Mouse (Mus musculus) neural tube, embryonic 15.5 days (tissue): ENCODE measurements around the gene Tbx4. TPM values are rescaled to one million over a fixed set of nuclear protein-coding genes. Genes with fewer than 3 reads are reported as not detected.
A peak's percentile ranks its signal among the peaks of the same experiment; 100 is the strongest.

Experiments used
- ATAC-seq: fragments of 200-750 bp; cut with Nextera tagmentation; 2 replicates; pipeline ENCODE4 v1.8.0; 2017; ENCODE audit warnings: mild to moderate bottlenecking, moderate TSS enrichment, moderate library complexity; ENCODE audit not compliant: low FRiP score
- H3K27ac ChIP-seq: fragments of 300-500 bp; sonication (generic); replicated peaks from 2 replicates; pipeline ENCODE4 v1.5.1; 2015; ENCODE audit warnings: mild to moderate bottlenecking, inconsistent platforms
- H3K27me3 ChIP-seq: fragments of 300-500 bp; sonication (generic); replicated peaks from 2 replicates; pipeline ENCODE4 v1.6.1; 2015; ENCODE audit warnings: inconsistent platforms
- H3K36me3 ChIP-seq: fragments of 300-500 bp; sonication (generic); 2 replicates; pipeline ENCODE4 v1.6.1; 2015; ENCODE audit warnings: inconsistent platforms
- H3K4me1 ChIP-seq: fragments of 300-500 bp; sonication (generic); 2 replicates; pipeline ENCODE4 v1.6.1; 2015; ENCODE audit warnings: inconsistent platforms
- H3K4me2 ChIP-seq: fragments of 300-500 bp; sonication (generic); 2 replicates; pipeline ENCODE4 v1.6.1; 2015; ENCODE audit warnings: inconsistent platforms, mild to moderate bottlenecking, moderate library complexity
- H3K4me3 ChIP-seq: fragments of 300-500 bp; sonication (generic); replicated peaks from 2 replicates; pipeline ENCODE4 v1.5.1; 2015; ENCODE audit warnings: mild to moderate bottlenecking, inconsistent platforms
- H3K9ac ChIP-seq: fragments of 300-500 bp; sonication (generic); replicated peaks from 2 replicates; pipeline ENCODE4 v1.6.1; 2015; ENCODE audit warnings: mild to moderate bottlenecking, inconsistent platforms
- H3K9me3 ChIP-seq: fragments of 300-500 bp; sonication (generic); replicated peaks from 2 replicates; pipeline ENCODE4 v1.6.1; 2016; ENCODE audit warnings: inconsistent platforms
- WGBS: fragments of 180-500 bp; shearing (Covaris S2); methylation state at CpG from one replicate; pipeline ENCODE4 v1.1.7; 2015; ENCODE audit warnings: mixed read lengths; 5-methylcytosine and 5-hydroxymethylcytosine counted together
- polyA plus RNA-seq: library from polyadenylated mRNA; unstranded; fragments of >200 nt; fragmentation: Nextera tagmentation; extraction: Ambion mirVana; gene quantifications from 2 replicates; pipeline ENCODE4 v1.2.1, GENCODE M21; 2015

The Tbx4 gene
- polyA plus RNA-seq, 1 experiment from 2014 or later = 0.29 TPM

GRCm38 (mm10) chr11:85864363-85864762 is 21.9 kb upstream of the Tbx4 start:
- Histone ChIP-seq H3K4me2 (no peak overlapping the region), H3K9ac (no peak overlapping the region), H3K9me3 (no peaks in the 10 kb centered on the region), H3K27me3 (no peaks in the 10 kb centered on the region), H3K27ac (no peak overlapping the region), H3K36me3 (no peaks in the 10 kb centered on the region), H3K4me3 (no peak overlapping the region), H3K4me1 (no peaks in the 10 kb centered on the region)
- ATAC-seq = no peak
- WGBS = 43% methylated on average over 7 of the region's 7 CpGs

GRCm38 (mm10) chr11:85876059-85876788 is 10.0 kb upstream of the Tbx4 start:
- no peak overlapping the region for H3K27ac ChIP-seq
- peaks cover 9% of the 10 kb centered on the region; the same call in 1 of the 2 replicates for H3K27me3 ChIP-seq
- WGBS = 44% methylated on average over 24 of the region's 24 CpGs
- H3K4me2 ChIP-seq = peak overlapping the region; percentile 36
- H3K9ac ChIP-seq = no peak overlapping the region
- no peak for ATAC-seq
- H3K36me3 ChIP-seq = no peaks in the 10 kb centered on the region
- no peaks in the 10 kb centered on the region for H3K4me1 ChIP-seq
- no peak overlapping the region for H3K4me3 ChIP-seq
- no peaks in the 10 kb centered on the region for H3K9me3 ChIP-seq

- H3K4me2 ChIP-seq = no peak overlapping the region
- no peaks in the 10 kb centered on the region for H3K36me3 ChIP-seq
- H3K27me3 ChIP-seq = peaks cover 83% of the 10 kb centered on the region
- no peak overlapping the region for H3K4me3 ChIP-seq
- H3K27ac ChIP-seq = no peak overlapping the region
- no peaks in the 10 kb centered on the region for H3K9me3 ChIP-seq
- WGBS = 55% methylated on average over 4 of the region's 4 CpGs
- no peak for ATAC-seq
- no peak overlapping the region for H3K9ac ChIP-seq
- H3K4me1 ChIP-seq = 0 out of 2 replicates have a peak, but pooled peaks cover 6% of the 10 kb centered on the region
These were observed 1.7 kb upstream of the Tbx4 start for GRCm38 (mm10) chr11:85884498-85884897.

DNA sequence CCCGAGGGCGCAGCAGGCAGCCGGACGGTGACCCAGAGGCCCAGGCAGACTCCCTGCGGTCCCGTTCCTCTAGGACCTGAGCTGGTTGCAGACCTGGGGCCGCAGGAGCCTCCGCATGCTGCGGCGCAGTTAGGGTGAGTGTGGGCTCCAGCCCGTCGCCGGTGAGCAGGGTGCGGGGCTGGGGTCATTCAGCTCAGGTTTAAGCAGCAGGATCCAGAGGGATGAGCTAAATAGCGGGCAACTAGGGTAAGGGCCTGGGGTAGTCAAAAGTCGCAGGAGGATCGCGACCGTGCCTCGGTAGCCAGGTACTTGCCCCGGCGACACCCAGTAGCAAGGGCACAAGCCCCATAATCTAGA is 185 bp downstream of the Tbx4 start:
- 4% methylated on average over 22 of the region's 22 CpGs for WGBS
- peaks cover 91% of the 10 kb centered on the region for H3K27me3 ChIP-seq
- H3K9ac ChIP-seq = no peak overlapping the region
- no peak overlapping the region for H3K4me3 ChIP-seq
- H3K4me2 ChIP-seq = no peak overlapping the region
- no peak for ATAC-seq
- no peak overlapping the region for H3K27ac ChIP-seq
- 0 out of 2 replicates have a peak, but pooled peaks cover 6% of the 10 kb centered on the region for H3K4me1 ChIP-seq
- H3K9me3 ChIP-seq = no peaks in the 10 kb centered on the region
- H3K36me3 ChIP-seq = no peaks in the 10 kb centered on the region

- H3K9ac ChIP-seq = no peak overlapping the region
- no peaks in the 10 kb centered on the region for H3K9me3 ChIP-seq
- H3K27me3 ChIP-seq = peaks cover 92% of the 10 kb centered on the region
- 24% methylated on average over 6 of the region's 6 CpGs for WGBS
- H3K4me1 ChIP-seq = 0 out of 2 replicates have a peak, but pooled peaks cover 6% of the 10 kb centered on the region
- no peak overlapping the region for H3K27ac ChIP-seq
- ATAC-seq = no peak
- H3K4me3 ChIP-seq = no peak overlapping the region
- H3K36me3 ChIP-seq = no peaks in the 10 kb centered on the region
- H3K4me2 ChIP-seq = no peak overlapping the region
These were observed 1.1 kb downstream of the Tbx4 start for GRCm38 (mm10) chr11:85887273-85887672.

- WGBS = 1% methylated on average over 17 of the region's 17 CpGs
- H3K4me1 ChIP-seq = 0 out of 2 replicates have a peak, but pooled peaks cover 6% of the 10 kb centered on the region
- ATAC-seq = no peak
- H3K4me2 ChIP-seq = no peak overlapping the region
- no peaks in the 10 kb centered on the region for H3K36me3 ChIP-seq
- H3K27ac ChIP-seq = no peak overlapping the region
- no peak overlapping the region for H3K9ac ChIP-seq
- H3K4me3 ChIP-seq = no peak overlapping the region
- H3K27me3 ChIP-seq = peaks cover 93% of the 10 kb centered on the region
- no peaks in the 10 kb centered on the region for H3K9me3 ChIP-seq
These were observed 1.7 kb downstream of the Tbx4 start for GRCm38 (mm10) chr11:85887801-85888450.

DNA sequence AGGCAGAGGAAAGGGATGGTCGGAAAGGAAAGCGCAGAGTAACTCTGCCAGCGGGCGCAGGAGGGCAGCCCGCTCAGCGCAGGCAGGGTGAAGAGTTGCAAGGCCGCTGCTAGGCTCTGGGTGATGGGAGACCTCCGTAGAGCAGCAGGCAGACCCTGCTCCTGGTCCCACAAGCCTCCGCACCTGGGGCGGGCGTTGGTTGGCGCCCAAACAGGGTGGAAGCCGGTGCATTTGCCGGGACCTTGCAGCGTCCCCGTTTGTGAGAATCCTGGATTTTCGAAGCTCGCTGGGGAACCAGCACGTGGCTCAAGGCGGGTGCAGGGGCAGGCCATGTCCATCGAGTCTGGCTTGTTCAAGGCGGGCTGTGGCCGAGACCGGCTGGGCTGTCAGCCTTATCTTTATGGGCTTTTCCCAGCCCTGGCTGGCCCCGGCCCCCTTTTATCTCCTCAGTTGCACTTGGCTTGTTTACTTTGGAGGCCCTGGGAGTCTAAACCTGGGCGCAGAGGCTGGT is 2.3 kb downstream of the Tbx4 start:
- Histone ChIP-seq H3K4me3 (no peak overlapping the region), H3K4me2 (no peak overlapping the region), H3K36me3 (no peaks in the 10 kb centered on the region), H3K27ac (no peak overlapping the region), H3K9ac (no peak overlapping the region), H3K27me3 (peaks cover 93% of the 10 kb centered on the region), H3K9me3 (no peaks in the 10 kb centered on the region), H3K4me1 (0 out of 2 replicates have a peak, but pooled peaks cover 6% of the 10 kb centered on the region)
- WGBS = 3% methylated on average over 26 of the region's 26 CpGs
- ATAC-seq = no peak

- Histone ChIP-seq H3K9ac (no peak overlapping the region), H3K4me1 (0 out of 2 replicates have a peak, but pooled peaks cover 6% of the 10 kb centered on the region), H3K27me3 (peaks cover 95% of the 10 kb centered on the region), H3K4me3 (no peak overlapping the region), H3K4me2 (no peak overlapping the region), H3K9me3 (no peaks in the 10 kb centered on the region), H3K27ac (no peak overlapping the region), H3K36me3 (no peaks in the 10 kb centered on the region)
- 24% methylated on average over 8 of the region's 8 CpGs for WGBS
- ATAC-seq = no peak
These were observed 3.0 kb downstream of the Tbx4 start for GRCm38 (mm10) chr11:85889056-85889729.

- H3K27ac ChIP-seq = no peak overlapping the region
- no peaks in the 10 kb centered on the region for H3K9me3 ChIP-seq
- H3K9ac ChIP-seq = no peak overlapping the region
- H3K4me3 ChIP-seq = no peak overlapping the region
- peaks cover 94% of the 10 kb centered on the region for H3K27me3 ChIP-seq
- ATAC-seq = no peak
- WGBS = 3% methylated on average over 47 of the region's 47 CpGs
- H3K4me1 ChIP-seq = peaks cover 10% of the 10 kb centered on the region
- no peaks in the 10 kb centered on the region for H3K36me3 ChIP-seq
- H3K4me2 ChIP-seq = no peak overlapping the region
These were observed 3.7 kb downstream of the Tbx4 start for GRCm38 (mm10) chr11:85889730-85890562.

- Histone ChIP-seq H3K27me3 (peaks cover 94% of the 10 kb centered on the region), H3K9ac (no peak overlapping the region), H3K4me3 (no peak overlapping the region), H3K4me1 (peaks cover 15% of the 10 kb centered on the region), H3K36me3 (no peaks in the 10 kb centered on the region), H3K27ac (no peak overlapping the region), H3K4me2 (no peak overlapping the region), H3K9me3 (no peaks in the 10 kb centered on the region)
- ATAC-seq = no peak
- WGBS = 1% methylated on average over 13 of the region's 13 CpGs
These were observed 4.3 kb downstream of the Tbx4 start for GRCm38 (mm10) chr11:85890563-85890845.

DNA sequence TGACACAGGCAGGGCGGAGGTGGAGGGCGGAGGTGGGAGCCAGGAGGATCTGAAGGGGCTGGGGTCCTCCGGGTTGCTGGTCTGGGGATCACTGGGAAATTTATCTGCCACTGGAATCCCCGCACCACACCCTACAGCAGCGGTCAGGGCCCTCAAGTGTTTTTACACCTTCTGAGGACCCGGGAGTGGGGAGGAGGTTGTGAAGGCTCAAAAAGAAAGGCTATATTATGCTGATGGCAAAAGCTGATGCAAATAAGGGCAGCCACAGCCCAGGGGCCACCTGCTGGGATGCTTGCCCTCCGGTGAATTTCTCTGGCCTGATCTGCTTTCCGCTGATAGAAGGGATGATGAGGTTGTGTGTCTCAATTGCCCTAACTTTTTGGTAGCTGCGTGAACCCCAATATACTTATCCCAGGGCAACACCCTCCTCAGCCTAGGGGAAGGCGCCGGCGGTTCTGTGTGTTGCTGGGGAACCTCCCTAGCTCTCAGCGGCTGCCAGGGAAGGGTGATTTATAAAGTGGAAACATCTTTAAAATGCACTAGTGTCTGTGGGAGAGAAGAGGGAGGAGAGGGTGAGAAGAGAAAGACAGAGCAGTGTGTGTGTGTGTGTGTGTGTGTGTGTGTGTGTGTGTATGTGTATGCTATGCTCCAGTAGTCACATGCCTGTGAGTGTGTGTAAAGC is 4.9 kb downstream of the Tbx4 start:
- H3K4me1 ChIP-seq = peaks cover 15% of the 10 kb centered on the region
- no peak overlapping the region for H3K9ac ChIP-seq
- WGBS = under 1% methylated on average over 13 of the region's 13 CpGs
- no peak for ATAC-seq
- H3K4me2 ChIP-seq = no peak overlapping the region
- H3K27ac ChIP-seq = no peak overlapping the region
- no peaks in the 10 kb centered on the region for H3K36me3 ChIP-seq
- no peak overlapping the region for H3K4me3 ChIP-seq
- no peaks in the 10 kb centered on the region for H3K9me3 ChIP-seq
- peaks cover 94% of the 10 kb centered on the region for H3K27me3 ChIP-seq
